Mouse (Mus musculus) heart, postnatal 0 days (tissue): ENCODE data around the gene Gm11037.

Experiments
- CTCF ChIP-seq: IDR thresholded peaks from 2 replicates; pipeline ENCODE4 v1.5.1; 2016; ENCODE audit warnings: antibody characterized with exemption, control low read depth, low read depth
- EP300 ChIP-seq: IDR thresholded peaks from 2 replicates; pipeline ENCODE4 v1.6.1; 2016; ENCODE audit warnings: antibody characterized with exemption, low read depth

GRCm38 (mm10) chr2:131148353-131149253, 15.3 kb downstream of the Gm11037 start:
- TF ChIP-seq CTCF (no peak), EP300 (no peak)
